Mouse (Mus musculus): Measurements from ENCODE around the gene Ncstn. TPM values are rescaled to one million over a fixed set of nuclear protein-coding genes. Genes with fewer than 3 reads are reported as not detected.
A peak's percentile ranks its signal among the peaks of the same experiment; 100 is the strongest.

Ncstn gene
- total RNA-seq, 2 experiments from 2014 or later: 54.5 to 55.3 TPM

DNA sequence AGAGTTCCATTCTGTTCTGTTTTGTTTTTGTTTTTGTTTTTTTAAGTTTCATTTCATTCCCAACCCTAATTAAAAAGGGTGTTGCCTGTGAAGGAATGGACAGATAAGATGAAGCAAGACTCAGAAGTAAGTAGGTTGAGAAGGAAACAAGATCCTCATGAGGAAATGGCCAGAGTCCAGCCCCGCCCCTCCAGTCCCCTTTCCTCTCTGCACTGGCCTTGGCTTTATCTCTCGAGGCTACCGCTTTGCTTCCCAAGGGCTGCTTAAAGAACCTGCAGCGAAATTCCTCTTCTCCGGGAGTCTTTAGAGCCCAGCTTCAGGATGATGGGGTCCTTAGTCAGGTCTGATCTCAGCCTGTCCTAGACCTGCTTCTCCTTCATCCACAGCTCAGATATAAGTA lies 4.6 kb downstream of the Ncstn start:
- DNase-seq (ENCODE audit: low spot score in 2 of 2): no peak

DNA sequence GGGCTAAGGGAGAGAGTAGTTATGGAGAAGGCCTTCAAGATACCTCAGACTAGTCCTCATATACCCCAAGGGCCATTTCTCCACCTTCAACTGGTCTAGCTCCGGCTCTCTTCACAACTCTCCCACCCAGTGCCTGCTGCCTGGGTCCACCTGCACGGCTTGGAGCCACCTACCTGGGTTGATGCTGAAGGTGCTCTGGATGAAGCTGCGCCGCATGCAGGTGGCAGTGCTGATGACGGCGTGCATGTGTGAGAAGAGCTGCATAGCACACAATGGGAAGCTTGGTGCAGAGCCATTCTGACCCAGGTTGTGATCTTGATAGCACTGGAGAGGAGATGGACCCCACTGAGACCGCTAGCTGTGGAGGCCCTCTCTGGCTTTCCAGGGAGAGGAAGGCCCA lies 10.0 kb downstream of the Ncstn start:
- no peak for DNase-seq (ENCODE audit: low spot score in 2 of 2)

DNA sequence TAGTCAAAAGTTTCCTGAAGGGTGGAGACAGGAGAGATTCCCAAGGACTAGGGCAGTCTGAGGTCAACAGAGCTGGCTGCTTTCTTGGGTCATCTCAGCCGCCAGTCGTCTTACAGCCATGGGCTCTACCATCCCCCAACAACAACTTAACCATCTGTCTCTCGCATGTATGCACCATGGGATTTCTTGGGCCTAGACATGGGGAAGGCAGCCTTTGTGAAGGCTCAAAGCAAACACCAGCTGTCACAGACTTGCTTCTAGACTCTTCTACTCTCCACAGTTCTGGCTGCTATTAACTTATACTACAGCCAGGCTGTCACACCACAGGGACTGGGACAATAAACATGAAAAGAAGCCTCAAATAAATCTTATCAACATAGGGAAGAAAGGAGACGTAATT lies 11.0 kb downstream of the Ncstn start:
- DNase-seq (ENCODE audit: low spot score in 2 of 2): no peak

DNA sequence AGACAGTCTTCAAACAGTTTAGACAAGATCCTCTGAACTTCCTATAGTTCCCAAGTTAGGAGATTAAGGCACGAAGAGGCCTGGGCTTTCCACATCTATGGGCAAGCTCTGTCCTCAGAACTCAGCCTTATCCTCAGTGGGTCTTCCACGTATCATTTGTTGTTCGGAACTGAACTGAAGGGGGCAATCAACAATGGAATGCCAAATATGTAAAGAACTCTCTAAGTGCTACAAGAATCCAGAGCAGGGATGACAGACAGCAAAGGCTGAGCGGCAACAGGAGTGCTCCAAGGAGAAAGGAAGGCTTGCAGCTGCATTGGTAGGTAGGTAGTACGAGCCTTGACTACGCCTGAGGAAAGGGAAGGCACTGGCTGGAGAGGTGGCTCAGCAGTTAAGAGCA lies 12.4 kb downstream of the Ncstn start:
- DNase-seq (ENCODE audit: low spot score in 2 of 2): no peak

DNA sequence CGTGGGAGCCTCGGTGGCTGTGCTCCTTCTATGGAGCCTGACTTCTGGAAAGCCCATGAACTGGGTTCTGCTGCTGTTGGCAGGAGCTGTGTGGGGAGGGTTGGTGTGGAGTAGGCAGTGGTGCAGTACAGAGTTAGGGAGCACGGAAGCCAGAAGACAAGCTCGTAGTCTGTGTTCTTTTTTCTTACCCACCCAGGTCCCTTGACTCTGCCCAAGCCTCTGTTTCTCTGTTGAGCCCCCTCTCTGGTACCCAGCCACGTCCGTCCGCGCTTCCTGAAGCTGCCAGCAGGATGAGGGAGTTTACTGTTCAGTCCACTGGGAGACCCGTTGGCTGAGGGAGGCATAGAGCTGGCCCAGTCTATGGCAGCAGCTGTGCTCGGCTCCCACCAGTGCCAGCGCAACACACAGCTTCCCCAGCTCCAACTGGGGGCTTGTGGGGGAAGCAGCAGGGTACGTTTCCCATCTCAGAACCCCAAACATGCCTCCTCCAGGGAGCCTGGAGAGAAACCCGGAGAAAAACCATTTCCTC lies 17.9 kb downstream of the Ncstn start:
- DNase-seq (ENCODE audit: low spot score in 2 of 2): peak in 1 of 2 experiments; percentile 35

DNA sequence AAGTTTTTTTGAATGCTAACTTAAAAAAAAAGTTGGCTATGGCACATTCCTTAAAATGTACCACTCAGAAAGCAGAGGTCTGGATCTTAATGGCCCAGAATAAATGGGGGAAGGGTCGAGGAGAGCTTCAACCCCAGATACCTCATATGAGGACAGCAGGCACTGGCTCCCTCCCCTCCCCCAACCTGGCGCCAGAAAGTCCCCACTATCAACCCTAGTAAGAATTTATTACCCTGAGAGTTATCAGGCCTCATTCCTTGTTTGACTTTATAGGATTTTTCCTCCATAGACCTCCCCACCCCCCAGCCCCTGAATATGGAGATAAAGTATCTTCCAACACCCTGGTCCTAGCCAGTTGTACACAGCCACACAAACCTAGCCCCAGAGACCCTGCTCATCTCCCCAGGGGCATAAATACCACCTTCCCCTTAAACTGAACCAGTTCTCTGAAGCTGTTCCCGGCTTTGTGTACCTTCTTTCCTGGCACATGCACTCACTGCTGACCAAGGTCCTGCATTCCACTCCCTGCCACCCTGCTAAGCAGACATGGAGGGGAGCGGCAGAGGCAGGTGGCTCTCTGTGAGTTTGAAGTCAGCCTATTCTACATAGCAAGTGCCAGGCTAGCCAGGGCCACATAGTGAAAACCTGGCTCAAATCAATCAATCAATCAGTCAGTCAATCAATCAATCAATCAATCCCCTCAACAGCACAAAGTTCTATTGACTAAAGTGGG lies 19.1 kb downstream of the Ncstn start:
- DNase-seq (ENCODE audit: low spot score in 2 of 2): no peak

DNA sequence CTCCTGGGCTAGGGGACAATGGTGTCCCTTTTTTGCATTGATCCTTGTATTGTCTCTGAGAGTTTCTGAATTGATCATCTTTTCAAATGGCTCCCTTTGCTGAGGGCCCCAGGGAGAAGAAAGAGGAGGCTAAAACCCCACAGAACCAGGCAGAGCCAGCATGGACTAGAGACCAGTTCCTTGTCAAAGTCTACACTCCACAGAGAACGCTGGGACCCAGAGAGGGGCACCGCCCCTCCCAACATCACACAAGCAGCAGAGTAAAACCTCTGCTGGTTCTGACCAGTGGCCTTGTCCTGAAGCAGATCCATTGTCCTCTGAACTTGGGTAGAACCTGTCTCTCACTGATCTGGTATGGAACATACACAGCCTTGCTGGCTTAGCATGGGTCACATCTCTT lies 20.5 kb downstream of the Ncstn start:
- DNase-seq (ENCODE audit: low spot score in 2 of 2): no peak

DNA sequence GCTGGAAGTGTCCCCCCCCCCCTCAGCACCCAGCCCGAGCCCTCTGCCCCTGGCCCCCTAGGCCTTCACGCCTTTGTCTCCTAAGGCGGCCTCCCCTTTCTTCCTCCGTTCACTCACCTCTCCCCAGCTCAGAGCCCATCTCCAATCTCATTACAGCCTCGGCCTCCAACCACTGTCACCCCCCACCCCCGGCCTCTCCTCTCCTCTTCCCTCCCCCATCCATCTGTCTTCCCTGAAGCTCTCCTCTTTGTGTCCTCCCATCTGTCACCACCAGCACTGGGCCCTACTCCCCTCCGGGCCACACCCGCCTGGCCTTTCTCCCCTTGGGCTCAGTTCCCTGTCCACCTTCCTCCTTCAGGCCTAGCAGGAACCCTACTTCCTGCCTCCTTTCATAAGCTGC lies 21.4 kb downstream of the Ncstn start:
- no peak for DNase-seq (ENCODE audit: low spot score in 2 of 2)

DNA sequence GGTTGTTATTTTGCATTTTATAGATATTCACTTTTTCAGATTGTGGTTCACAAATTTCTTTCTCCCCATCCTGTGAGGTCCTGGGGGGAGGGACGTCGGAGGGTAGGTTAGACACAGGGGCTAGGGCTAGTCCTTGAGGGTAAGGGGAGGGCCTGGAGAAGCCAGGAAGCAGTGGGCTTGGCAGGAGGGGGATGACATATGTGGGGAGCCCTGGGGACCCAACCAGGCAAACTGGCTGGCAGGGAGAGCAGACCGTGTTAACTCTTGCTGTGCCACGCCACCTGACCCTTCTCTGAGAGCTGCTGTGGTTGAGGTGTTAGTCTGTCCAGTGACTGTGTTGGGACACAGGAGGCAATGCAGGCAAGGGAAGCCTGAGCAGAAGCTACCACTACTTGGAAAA lies 21.9 kb downstream of the Ncstn start:
- DNase-seq (ENCODE audit: low spot score in 2 of 2): no peak

DNA sequence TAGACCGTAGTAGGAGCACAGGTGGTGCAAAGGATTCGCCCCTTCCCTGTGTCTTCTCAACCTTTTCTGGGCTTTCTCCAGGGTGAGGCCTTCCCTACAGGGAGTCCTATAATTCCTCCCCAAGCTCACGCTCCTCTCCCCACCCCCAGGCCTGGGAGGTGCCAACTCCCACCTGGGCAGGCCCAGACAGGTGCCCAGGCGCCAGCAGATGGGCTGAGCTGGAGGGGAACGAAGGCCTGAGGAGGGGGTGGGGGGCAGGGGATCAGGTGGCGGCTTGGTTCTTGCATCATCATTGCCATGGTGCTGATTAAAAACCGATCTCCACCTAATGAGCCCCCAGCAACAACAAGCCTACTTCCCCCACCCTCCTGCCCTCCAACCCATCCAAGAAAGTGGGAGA lies 23.7 kb downstream of the Ncstn start:
- DNase-seq (ENCODE audit: low spot score in 2 of 2): no peak

DNA sequence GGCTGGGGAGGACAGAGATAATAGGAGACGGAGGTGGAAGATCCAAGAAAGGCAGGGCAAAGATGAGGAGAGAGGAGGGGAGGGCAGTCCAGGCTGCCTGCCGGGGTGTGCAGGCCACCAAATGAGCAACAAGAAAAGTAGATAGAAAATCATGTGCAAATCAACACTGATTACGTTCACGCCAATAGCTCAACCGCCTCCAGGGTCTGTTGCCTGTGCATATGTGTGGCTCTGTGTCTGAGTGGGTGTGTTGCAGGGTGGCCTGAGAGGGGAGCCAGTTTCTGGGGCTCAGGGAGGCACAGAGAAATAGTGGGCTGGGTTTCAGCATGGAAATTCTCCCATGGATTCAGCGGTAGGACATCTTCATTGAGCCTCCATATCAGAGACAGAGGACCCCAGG lies 24.3 kb downstream of the Ncstn start:
- DNase-seq (ENCODE audit: low spot score in 2 of 2): no peak

DNA sequence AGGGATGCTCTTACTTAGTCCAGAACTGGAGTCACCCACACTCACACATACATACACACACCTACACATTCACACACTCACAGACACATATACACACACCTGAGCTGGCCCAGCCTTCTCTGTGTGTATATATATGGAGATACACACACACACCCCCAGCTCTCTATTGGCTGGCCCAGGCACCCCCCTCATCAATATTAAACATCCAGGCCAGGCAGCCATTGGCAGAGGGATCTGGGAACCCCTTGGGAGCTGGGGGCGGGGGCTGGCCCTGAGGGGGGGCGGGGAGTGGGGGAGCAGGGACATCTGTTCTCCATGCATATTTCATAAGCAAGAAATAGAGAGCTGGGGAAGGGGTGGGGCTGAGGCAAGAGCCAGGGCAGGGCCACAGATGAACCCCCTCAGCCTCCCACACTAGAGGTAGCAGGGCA lies 25.1 kb downstream of the Ncstn start, which contains the start of gene Nhlh1:
TSS of gene Nhlh1 (minus strand) at position 83 of the 431 bp plus-strand sequence.
- DNase-seq (ENCODE audit: low spot score in 2 of 2): no peak

DNA sequence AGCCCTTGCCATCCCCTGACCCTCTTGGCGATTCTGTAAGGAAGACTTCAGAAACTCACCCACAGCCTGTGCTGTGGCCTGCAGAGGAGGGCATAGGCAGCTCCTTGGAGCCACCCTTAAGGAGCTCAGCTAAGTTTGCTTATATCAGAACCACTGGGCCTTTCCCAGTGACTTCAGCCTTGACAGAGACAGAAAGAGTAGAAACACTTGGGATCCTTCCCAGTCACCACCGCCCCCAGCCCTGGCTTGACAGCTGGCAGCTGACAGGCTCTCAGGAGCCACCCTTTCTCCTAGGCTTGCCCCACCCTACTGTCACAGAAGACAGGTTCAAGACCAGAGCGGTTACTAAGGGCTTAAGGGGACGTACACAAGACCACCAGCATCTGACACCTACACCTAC lies 26.3 kb downstream of the Ncstn start:
- DNase-seq (ENCODE audit: low spot score in 2 of 2): no peak

DNA sequence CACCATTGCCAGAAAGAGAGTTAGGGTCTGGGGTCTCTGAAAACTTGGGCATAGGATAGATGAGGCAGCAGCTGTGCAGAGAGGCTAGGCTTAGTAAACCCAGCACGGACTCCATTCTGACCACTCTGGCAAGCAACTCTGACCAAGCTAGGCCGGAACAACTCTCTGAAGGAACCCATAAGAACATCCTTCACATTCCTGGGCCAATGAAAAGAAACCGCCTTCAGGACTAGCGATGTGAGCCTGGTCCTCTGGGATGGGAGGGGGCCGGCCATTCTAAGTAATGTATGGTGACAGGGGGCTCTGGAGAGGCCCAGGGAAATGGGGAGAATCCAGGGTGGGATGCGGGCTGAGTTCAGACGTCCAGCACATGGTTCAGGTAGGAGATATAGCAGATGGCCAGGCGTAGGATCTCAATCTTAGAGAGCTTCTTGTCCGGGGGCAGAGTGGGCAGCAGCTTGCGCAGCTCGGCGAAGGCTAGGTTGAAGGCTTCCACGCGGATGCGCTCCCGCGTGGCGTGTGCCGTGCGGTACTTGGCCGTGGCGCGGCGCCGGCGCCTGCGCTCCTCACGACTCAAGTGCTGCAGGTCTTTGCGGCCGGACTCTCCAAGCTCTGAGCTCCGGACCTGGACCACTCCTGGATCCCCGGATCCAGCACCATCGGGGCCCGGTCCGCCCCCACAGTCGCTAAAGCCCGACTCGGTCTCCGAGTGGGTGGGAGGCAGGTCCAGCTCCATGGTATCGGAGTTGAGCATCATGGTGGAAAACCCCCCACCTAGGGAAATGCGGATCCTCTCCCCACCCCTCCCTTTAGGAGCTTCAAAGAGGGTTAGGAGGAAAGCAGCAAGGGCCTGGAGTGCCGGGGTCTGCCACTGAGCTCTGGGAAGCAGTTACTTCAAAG lies 28.8 kb downstream of the Ncstn start:
- no peak for DNase-seq (ENCODE audit: low spot score in 2 of 2)

DNA sequence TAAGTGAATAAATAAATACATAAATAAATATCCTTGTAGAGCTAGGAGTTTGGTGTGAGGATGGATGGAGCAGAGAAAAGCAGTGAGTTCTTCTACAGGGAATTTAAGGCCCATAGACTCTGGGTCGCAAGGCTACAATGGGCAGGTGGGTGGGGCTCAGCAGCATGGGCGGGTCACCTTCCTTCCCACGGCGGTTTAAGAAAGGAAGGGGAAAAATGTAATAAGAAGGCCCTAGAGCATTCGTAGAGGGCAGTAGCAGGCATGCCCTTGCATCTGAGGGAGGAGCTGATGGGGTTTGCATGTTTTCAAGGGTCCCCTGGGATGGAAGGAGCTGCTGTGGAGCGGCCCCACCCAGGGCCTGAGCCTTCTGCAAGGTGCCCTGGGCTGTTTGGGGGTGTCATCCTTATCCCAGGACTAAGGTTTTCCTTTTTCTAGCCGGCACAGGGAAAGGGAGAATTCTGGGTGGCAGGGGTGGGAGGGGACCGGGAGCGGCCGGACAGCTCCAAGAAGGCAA lies 29.8 kb downstream of the Ncstn start:
- DNase-seq (ENCODE audit: low spot score in 2 of 2): no peak

DNA sequence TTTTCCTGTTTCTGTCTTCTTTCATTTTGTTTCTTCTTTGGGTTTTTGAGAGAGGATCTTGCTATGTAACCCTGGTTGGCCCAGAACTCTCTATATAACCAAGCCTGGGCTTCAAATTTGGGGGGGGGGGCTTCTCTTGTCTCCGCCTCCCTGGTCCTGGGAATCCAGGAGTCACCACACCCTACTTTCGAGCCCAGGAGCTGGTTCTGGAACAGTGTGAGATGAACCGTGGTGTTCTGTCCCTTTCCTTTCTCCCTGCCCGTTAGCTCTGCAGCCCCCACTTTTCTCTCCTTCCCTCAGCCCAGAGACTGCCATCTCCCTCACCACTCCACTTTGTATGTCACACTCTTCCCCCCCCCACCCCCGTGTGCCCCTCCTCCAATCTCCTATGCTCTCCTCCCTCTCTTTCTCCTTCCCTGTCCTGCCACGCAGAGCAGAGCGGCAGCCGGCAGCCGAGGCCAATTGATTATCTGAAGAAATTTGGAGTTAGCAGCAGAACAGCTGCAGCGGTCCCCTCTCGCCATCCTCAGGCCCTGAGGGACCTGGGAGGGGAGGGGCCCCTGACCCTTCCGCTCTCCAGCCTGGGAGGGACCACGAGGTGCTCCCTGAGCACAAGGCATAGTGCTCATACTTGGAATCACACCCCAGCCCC lies 33.3 kb downstream of the Ncstn start:
- no peak for DNase-seq (ENCODE audit: low spot score in 2 of 2)

DNA sequence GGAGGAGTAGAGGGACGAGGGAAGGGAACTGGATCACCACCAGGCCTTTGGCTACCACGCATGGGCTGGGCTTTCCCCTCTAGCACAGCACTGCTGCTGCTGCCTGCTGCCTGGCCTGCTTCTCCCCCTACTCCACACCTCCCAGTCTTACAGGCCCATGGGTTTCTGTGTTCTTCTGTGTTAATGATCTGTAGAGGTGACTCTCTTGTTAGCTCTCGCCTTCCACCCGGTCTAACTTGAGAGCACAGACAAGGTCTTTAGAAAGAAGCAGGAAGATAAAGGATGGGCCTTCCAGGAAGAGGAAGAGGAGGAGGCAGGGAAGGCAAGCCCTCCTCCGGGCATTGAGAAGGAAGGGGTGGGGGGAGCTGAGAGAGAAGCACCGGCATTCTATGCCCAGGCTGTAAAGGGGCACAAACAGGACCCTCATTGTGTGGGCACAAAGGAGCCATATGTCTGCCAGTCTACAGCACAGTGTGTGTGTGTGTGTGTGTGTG lies 34.3 kb downstream of the Ncstn start:
- DNase-seq (ENCODE audit: low spot score in 2 of 2): no peak

DNA sequence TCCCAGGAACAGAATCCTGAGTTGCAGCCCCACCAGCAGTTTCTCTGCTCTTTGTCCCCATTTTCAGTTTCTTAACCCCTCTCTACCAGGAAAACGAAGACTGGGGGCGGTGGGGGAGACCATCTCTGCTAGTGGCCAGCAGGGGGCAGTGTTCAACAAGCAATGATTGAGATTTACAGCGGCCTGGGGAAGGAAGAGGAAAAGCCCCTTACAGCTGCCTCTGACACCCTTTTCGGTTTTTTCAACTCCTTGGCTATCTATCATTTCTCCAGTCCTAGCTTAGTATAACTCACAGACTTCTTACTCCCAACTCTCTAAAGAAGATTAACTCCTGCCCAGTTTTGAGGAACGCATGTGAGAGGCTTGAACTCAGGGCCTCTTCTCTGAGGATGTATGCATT lies 35.7 kb downstream of the Ncstn start:
- peak in 1 of 2 experiments; percentile 77 for DNase-seq (ENCODE audit: low spot score in 2 of 2)

DNA sequence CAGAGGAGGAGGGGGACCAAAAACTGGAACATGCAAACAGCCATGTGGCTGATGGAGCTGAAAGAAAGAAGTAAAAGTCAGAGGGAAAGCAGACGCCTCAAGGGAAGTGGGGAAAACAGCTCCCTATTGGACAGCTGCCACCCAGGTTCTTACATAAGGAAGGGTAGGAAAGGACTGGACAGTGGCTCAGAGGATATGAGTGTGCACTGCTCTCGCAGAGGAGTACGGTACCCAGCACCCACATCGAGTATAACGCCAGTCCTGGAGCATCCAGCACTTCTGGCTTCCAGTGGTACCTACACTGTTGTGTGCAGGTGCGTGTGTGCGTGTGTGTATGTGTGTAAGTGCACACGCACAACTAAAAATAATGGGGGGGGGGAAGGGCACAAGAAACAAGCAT lies 36.2 kb downstream of the Ncstn start:
- no peak for DNase-seq (ENCODE audit: low spot score in 2 of 2)

DNA sequence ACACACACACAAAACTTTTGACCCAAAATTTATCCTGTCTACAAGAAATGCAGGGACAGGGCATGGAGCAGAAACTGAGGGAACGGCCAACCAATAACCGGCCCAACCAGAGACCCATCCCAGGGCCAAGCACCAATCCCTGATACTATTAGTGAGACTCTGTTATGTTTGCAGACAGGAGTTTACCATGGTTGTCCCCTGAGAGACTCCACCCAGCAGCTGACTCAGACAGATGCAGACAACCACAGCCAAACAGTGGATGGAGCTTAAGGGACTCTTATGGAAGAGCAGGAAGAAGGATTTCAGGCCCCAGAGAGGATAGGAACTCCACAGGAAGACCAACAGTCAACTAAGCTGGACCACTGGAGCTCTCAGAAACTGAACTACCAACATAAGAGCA lies 52.7 kb downstream of the Ncstn start:
- DNase-seq (ENCODE audit: low spot score in 2 of 2): no peak

Data from layer of hippocampus, adult 18-20 months (tissue).